22 mouse cellular contexts compared by ENCODE assay signal in genomic region chr9:121872062-121872683, GRCm38 (mm10). TPM values are rescaled to one million over a fixed set of nuclear protein-coding genes. Genes with fewer than 3 reads are reported as not detected.
"Had no signal": no experiment of that assay in that cellular context is flagged by ENCODE, and none has a peak within 500 bp of the region (broad histone marks: within the 10 kb centered on the region; RNA-seq: fewer than 3 reads in every experiment).

No protein-coding gene starts in this region.

- H3K4me1 ChIP-seq: liver, embryonic 12.5 days; neural tube, embryonic 12.5 days had no signal

- H3K9ac ChIP-seq: liver, embryonic 12.5 days; lung, embryonic 15.5 days; neural tube, embryonic 12.5 days had no signal

- H3K27ac ChIP-seq: kidney, postnatal 0 days; left cerebral cortex, adult 2 months; limb, embryonic 10.5 days; liver, embryonic 12.5 days; lung, embryonic 15.5 days; neural tube, embryonic 12.5 days had no signal

- H3K9me3 ChIP-seq: limb, embryonic 10.5 days; liver, embryonic 12.5 days; lung, embryonic 15.5 days; neural tube, embryonic 12.5 days had no signal

- H3K4me2 ChIP-seq: liver, embryonic 12.5 days; lung, embryonic 15.5 days; neural tube, embryonic 12.5 days had no signal

- H3K27me3 ChIP-seq: liver, embryonic 12.5 days; lung, embryonic 15.5 days had no signal

- DNase-seq: kidney, adult 9 months; kidney, postnatal 4 days; lung, postnatal 14 days; midbrain, embryonic 14.5 days; spleen, adult 18-20 months; thymus, postnatal 4 days had no signal

- H3K4me3 ChIP-seq: left cerebral cortex, adult 2 months; limb, embryonic 10.5 days; liver, embryonic 12.5 days; lung, embryonic 15.5 days; neural tube, embryonic 12.5 days had no signal

- H3K36me3 ChIP-seq: limb, embryonic 10.5 days; liver, embryonic 12.5 days; lung, embryonic 15.5 days; neural tube, embryonic 12.5 days had no signal

- ATAC-seq: liver, embryonic 12.5 days had no signal

RNA-seq across cellular contexts. Expression of gene Ccdc13, which starts 32.9 kb away (rescaled TPM):
- total RNA-seq: monocyte, adult 5-6 weeks; neutrophil, adult 5-6 weeks had no signal
- polyA plus RNA-seq: liver, embryonic 12.5 days; liver, embryonic 16.5 days had no signal

RNA-seq across cellular contexts. Expression of gene Cyp8b1, which starts 43.9 kb away (rescaled TPM):
- total RNA-seq: layer of hippocampus, adult 8-10 months; layer of hippocampus, postnatal 14 days; left cerebral cortex, adult 2 months; left cerebral cortex, postnatal 14 days; monocyte, adult 5-6 weeks; neutrophil, adult 5-6 weeks had no signal
- polyA plus RNA-seq: intestine, embryonic 14.5 days; kidney, postnatal 0 days; limb, embryonic 10.5 days; limb, embryonic 14.5 days; lung, embryonic 15.5 days; midbrain, embryonic 14.5 days; neural tube, embryonic 12.5 days; stomach, embryonic 14.5 days; testis, adult 2 months had no signal
